Mouse (Mus musculus): ENCODE measurements around the gene Olfr221.
A peak's percentile ranks its signal among the peaks of the same experiment; 100 is the strongest.

The Olfr221 gene

GRCm38 (mm10) chr14:52003981-52004495 lies 38.2 kb downstream of the Olfr221 start:
- peak; percentile 89 for DNase-seq

GRCm38 (mm10) chr14:51997483-51997882 lies 44.8 kb downstream of the Olfr221 start:
- no peak for DNase-seq

DNA sequence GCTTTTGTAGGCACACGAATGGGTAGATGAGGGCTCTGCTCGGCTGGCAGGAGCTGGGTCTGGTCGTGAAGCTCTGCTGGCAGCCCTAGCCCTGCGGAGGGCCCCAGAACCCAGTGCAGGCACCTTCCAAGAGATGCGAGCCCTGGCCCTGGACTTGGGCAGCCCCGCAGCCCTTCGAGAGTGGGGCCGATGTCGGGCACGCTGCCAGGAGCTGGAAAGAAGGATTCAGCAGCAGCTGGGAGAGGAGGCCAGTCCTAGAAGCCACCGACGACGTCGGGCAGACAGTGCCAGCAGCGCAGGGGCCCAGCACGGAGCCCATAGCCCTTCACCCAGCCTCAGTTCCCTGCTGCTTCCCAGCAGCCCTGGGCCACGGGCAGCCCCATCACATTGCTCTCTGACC lies 45.4 kb downstream of the Olfr221 start:
- DNase-seq = no peak

GRCm38 (mm10) chr14:51996231-51996841 lies 45.9 kb downstream of the Olfr221 start:
- DNase-seq = no peak

- DNase-seq = no peak
These were observed 46.9 kb downstream of the Olfr221 start for GRCm38 (mm10) chr14:51995219-51995871.

- no peak for DNase-seq
These were observed 47.8 kb downstream of the Olfr221 start for GRCm38 (mm10) chr14:51994453-51994852.

- no peak for DNase-seq
These were observed 52.7 kb downstream of the Olfr221 start for GRCm38 (mm10) chr14:51989461-51989970.

DNA sequence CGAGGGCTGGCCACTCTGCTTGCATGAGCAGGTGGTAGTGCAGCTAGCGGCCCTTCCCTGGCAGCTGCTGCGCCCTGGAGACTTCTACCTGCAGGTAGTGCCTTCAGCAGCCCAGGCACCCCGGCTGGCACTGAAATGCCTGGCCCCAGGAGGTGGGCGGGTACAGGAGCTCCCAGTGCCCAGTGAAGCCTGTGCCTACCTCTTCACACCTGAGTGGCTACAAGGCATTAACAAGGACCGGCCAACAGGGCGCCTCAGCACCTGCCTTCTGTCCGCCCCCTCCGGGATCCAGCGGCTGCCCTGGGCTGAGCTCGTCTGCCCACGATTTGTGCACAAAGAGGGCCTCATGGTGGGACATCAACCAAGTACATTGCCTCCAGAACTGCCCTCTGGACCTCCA lies 53.5 kb downstream of the Olfr221 start:
- no peak for DNase-seq

- no peak for DNase-seq
These were observed 55.1 kb downstream of the Olfr221 start for GRCm38 (mm10) chr14:51987177-51987576.

DNA sequence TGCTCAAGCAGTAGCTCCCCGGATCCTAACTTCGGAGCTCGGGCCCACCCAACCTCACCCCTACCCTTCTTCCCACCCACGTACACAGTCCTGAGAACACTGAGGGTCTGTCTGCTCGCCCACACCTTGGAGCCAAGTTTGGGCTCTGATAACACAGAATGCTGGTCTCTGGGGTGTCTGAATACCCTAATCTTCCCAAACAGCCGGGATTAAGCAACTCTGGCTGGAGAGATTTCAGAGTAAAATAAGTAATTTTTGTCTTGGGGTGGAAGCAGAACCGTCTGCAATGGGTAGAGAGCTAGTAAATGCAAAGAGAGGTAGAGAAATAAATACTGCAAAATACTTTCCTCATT lies 56.1 kb downstream of the Olfr221 start:
- DNase-seq = no peak

DNA sequence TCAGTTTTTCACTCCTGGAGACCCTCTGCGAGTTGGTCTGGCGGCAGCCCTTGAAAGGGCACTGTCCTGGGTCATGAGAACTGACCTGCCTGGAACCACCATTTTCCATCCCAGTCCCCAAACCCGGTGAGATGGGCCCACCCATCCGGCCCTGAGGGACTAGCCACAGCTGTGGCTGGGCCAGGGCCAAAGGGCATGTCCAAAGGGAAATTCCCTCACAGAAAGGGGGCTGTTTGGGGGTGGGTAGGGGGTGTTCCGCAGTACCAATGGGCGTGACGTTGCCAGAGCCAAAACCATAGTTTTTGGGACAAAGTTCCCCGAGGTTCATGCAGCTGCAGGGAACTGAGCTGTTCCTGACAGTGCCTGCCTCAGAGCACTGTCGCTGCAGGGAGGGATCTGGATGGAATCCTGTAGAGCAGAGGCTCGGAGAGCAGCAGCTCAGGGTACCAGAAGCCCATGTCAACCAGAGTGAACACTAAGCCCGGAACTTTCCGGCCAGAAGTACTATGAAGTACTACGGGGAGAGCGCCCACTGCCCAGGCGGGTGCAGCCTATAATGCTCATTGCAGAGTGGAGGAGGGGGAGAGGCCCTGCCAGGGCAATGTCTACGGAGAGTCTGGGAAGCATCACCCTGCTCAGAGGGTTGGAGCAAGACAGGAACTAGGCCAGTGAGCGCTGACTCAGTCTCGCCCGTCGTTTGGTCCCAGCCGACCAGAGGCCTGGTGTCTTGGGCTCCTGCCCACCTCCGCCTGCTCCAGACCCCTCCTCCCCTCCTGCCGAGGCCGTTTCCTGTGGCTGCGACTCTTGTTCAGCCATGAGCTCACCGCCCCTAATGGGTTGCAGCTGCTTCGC lies 56.7 kb downstream of the Olfr221 start:
- DNase-seq = no peak

GRCm38 (mm10) chr14:51984247-51985231 lies 57.7 kb downstream of the Olfr221 start, which contains the start of gene Arhgef40:
Gene Arhgef40, plus strand, starts transcription at chr14:51984719.
- peak; percentile 66 for DNase-seq
